Mouse (Mus musculus) limb, embryonic 12.5 days (tissue): Measurements from ENCODE around the gene Nck1. TPM values are rescaled to one million over a fixed set of nuclear protein-coding genes. Genes with fewer than 3 reads are reported as not detected.
A peak's percentile ranks its signal among the peaks of the same experiment; 100 is the strongest.

Experiments
- ATAC-seq: fragments of 200-750 bp; cut with Nextera tagmentation; 2 replicates; pipeline ENCODE4 v1.8.0; 2017; ENCODE audit warnings: low read depth, moderate TSS enrichment; ENCODE audit not compliant: insufficient number of reproducible peaks, insufficient read depth, low FRiP score, low TSS enrichment
- H3K27ac ChIP-seq: fragments of 300-500 bp; sonication (generic); 2 replicates; pipeline ENCODE4 v1.5.1; 2016; ENCODE audit warnings: mild to moderate bottlenecking, moderate library complexity
- H3K27me3 ChIP-seq: fragments of 300-500 bp; sonication (generic); 2 replicates; pipeline ENCODE4 v1.6.1; 2016; ENCODE audit warnings: mild to moderate bottlenecking, moderate library complexity
- H3K36me3 ChIP-seq: fragments of 300-500 bp; sonication (generic); 2 replicates; pipeline ENCODE4 v1.6.1; 2016; ENCODE audit warnings: mild to moderate bottlenecking, moderate library complexity
- H3K4me1 ChIP-seq: fragments of 300-500 bp; sonication (generic); replicated peaks from 2 replicates; pipeline ENCODE4 v1.6.1; 2016
- H3K4me2 ChIP-seq: fragments of 300-500 bp; sonication (generic); 2 replicates; pipeline ENCODE4 v1.6.1; 2016; ENCODE audit warnings: mild to moderate bottlenecking, moderate library complexity
- H3K4me3 ChIP-seq: fragments of 300-500 bp; sonication (generic); replicated peaks from 2 replicates; pipeline ENCODE4 v1.5.1; 2016; ENCODE audit warnings: mild to moderate bottlenecking
- H3K9ac ChIP-seq: fragments of 300-500 bp; sonication (generic); replicated peaks from 2 replicates; pipeline ENCODE4 v1.6.1; 2016; ENCODE audit warnings: mild to moderate bottlenecking, moderate library complexity
- H3K9me3 ChIP-seq: fragments of 300-500 bp; sonication (generic); 2 replicates; pipeline ENCODE4 v1.6.1; 2016; ENCODE audit warnings: mild to moderate bottlenecking, moderate library complexity
- WGBS: fragments of 180-500 bp; shearing (Covaris S2); methylation state at CpG from one replicate; pipeline ENCODE4 v1.1.7; 2016; 5-methylcytosine and 5-hydroxymethylcytosine counted together
- polyA plus RNA-seq: library from polyadenylated mRNA; unstranded; fragments of >200 nt; fragmentation: Nextera tagmentation; extraction: Ambion mirVana; gene quantifications from 2 replicates; pipeline ENCODE4 v1.2.1, GENCODE M21; 2016

Nck1 gene
- polyA plus RNA-seq, 1 experiment from 2014 or later, result 70.2 TPM

GRCm38 (mm10) chr9:100468151-100468550, 77.8 kb downstream of the Nck1 start:
- Histone ChIP-seq H3K4me1 (0 out of 2 replicates have a peak, but pooled peaks cover 5% of the 10 kb centered on the region), H3K27me3 (no peaks in the 10 kb centered on the region), H3K9me3 (no peaks in the 10 kb centered on the region), H3K36me3 (no peaks in the 10 kb centered on the region; the same call in 1 of the 2 replicates), H3K27ac (no peak overlapping the region), H3K9ac (no peak overlapping the region), H3K4me3 (no peak overlapping the region), H3K4me2 (no peak overlapping the region)
- no peak for ATAC-seq
- 93% methylated on average over 8 of the region's 8 CpGs for whole genome bisulfite sequencing

- no peaks in the 10 kb centered on the region for H3K27me3 ChIP-seq
- no peaks in the 10 kb centered on the region for H3K9me3 ChIP-seq
- H3K4me2 ChIP-seq, result no peak overlapping the region
- no peak overlapping the region for H3K4me3 ChIP-seq
- no peaks in the 10 kb centered on the region; the same call in 1 of the 2 replicates for H3K36me3 ChIP-seq
- WGBS, result 95% methylated on average over 7 of the region's 7 CpGs
- no peak overlapping the region for H3K27ac ChIP-seq
- H3K9ac ChIP-seq, result no peak overlapping the region
- H3K4me1 ChIP-seq, result 0 out of 2 replicates have a peak, but pooled peaks cover 5% of the 10 kb centered on the region
- no peak for ATAC-seq
Observed at GRCm38 (mm10) chr9:100467653-100468052, 78.3 kb downstream of the Nck1 start.

GRCm38 (mm10) chr9:100466743-100467142, 79.2 kb downstream of the Nck1 start:
- no peak overlapping the region for H3K27ac ChIP-seq
- ATAC-seq, result no peak

GRCm38 (mm10) chr9:100465988-100466387, 79.9 kb downstream of the Nck1 start:
- Histone ChIP-seq H3K9me3 (no peaks in the 10 kb centered on the region), H3K4me2 (no peak overlapping the region), H3K4me3 (no peak overlapping the region), H3K4me1 (0 out of 2 replicates have a peak, but pooled peaks cover 3% of the 10 kb centered on the region), H3K9ac (no peak overlapping the region), H3K27ac (no peak overlapping the region), H3K36me3 (no peaks in the 10 kb centered on the region; the same call in 1 of the 2 replicates), H3K27me3 (no peaks in the 10 kb centered on the region)
- 94% methylated on average over 9 of the region's 9 CpGs for WGBS
- ATAC-seq, result no peak

More at GRCm38 (mm10) chr9:100466743-100467142, 79.2 kb downstream of the Nck1 start:
- Histone ChIP-seq H3K4me3 (no peak overlapping the region), H3K4me1 (0 out of 2 replicates have a peak, but pooled peaks cover 5% of the 10 kb centered on the region), H3K9me3 (no peaks in the 10 kb centered on the region), H3K9ac (no peak overlapping the region), H3K27me3 (no peaks in the 10 kb centered on the region), H3K4me2 (no peak overlapping the region), H3K36me3 (no peaks in the 10 kb centered on the region; the same call in 1 of the 2 replicates)
- 84% methylated on average over 3 of the region's 3 CpGs for WGBS

GRCm38 (mm10) chr9:100465380-100465779, 80.6 kb downstream of the Nck1 start:
- ATAC-seq, result no peak
- no peaks in the 10 kb centered on the region for H3K27me3 ChIP-seq
- H3K4me1 ChIP-seq, result no peaks in the 10 kb centered on the region
- no peak overlapping the region for H3K4me3 ChIP-seq
- H3K9me3 ChIP-seq, result no peaks in the 10 kb centered on the region
- H3K9ac ChIP-seq, result no peak overlapping the region
- H3K27ac ChIP-seq, result no peak overlapping the region
- no peak overlapping the region for H3K4me2 ChIP-seq
- WGBS, result 95% methylated on average over 5 of the region's 5 CpGs
- peaks cover 1% of the 10 kb centered on the region; the same call in 1 of the 2 replicates for H3K36me3 ChIP-seq

GRCm38 (mm10) chr9:100463771-100464170, 82.2 kb downstream of the Nck1 start:
- Histone ChIP-seq H3K9me3 (no peaks in the 10 kb centered on the region), H3K27me3 (no peaks in the 10 kb centered on the region), H3K9ac (no peak overlapping the region), H3K4me1 (no peaks in the 10 kb centered on the region), H3K4me3 (no peak overlapping the region), H3K27ac (no peak overlapping the region), H3K4me2 (no peak overlapping the region), H3K36me3 (peaks cover 6% of the 10 kb centered on the region; the same call in 1 of the 2 replicates)
- WGBS, result 72% methylated on average over 2 of the region's 2 CpGs
- ATAC-seq, result no peak

- no peak overlapping the region for H3K4me3 ChIP-seq
- no peak overlapping the region for H3K27ac ChIP-seq
- H3K4me1 ChIP-seq, result no peaks in the 10 kb centered on the region
- H3K9ac ChIP-seq, result no peak overlapping the region
- H3K36me3 ChIP-seq, result peaks cover 13% of the 10 kb centered on the region; the same call in 1 of the 2 replicates
- H3K9me3 ChIP-seq, result no peaks in the 10 kb centered on the region
- no peaks in the 10 kb centered on the region for H3K27me3 ChIP-seq
- 88% methylated on average over 4 of the region's 4 CpGs for WGBS
- no peak for ATAC-seq
- H3K4me2 ChIP-seq, result no peak overlapping the region
Observed at GRCm38 (mm10) chr9:100462098-100462497, 83.8 kb downstream of the Nck1 start.

- ATAC-seq, result no peak
- 90% methylated on average over 9 of the region's 9 CpGs for WGBS
Observed at GRCm38 (mm10) chr9:100461671-100462070, 84.3 kb downstream of the Nck1 start.

GRCm38 (mm10) chr9:100460203-100460602, 85.7 kb downstream of the Nck1 start:
- Histone ChIP-seq H3K9ac (no peak overlapping the region), H3K4me2 (no peak overlapping the region), H3K36me3 (peaks cover 13% of the 10 kb centered on the region; the same call in 1 of the 2 replicates), H3K27me3 (peaks cover 2% of the 10 kb centered on the region; the same call in 1 of the 2 replicates), H3K4me1 (no peaks in the 10 kb centered on the region), H3K4me3 (no peak overlapping the region), H3K9me3 (no peaks in the 10 kb centered on the region), H3K27ac (no peak overlapping the region)
- ATAC-seq, result no peak
- WGBS, result 91% methylated on average over 9 of the region's 9 CpGs

More at GRCm38 (mm10) chr9:100461671-100462070, 84.3 kb downstream of the Nck1 start:
- Histone ChIP-seq H3K36me3 (peaks cover 13% of the 10 kb centered on the region; the same call in 1 of the 2 replicates), H3K27me3 (no peaks in the 10 kb centered on the region), H3K4me2 (no peak overlapping the region), H3K27ac (no peak overlapping the region), H3K9me3 (no peaks in the 10 kb centered on the region), H3K4me1 (no peaks in the 10 kb centered on the region), H3K4me3 (no peak overlapping the region), H3K9ac (no peak overlapping the region)

- ATAC-seq, result no peak
- WGBS, result 76% methylated on average over 17 of the region's 17 CpGs
- no peak overlapping the region for H3K4me3 ChIP-seq
Observed at GRCm38 (mm10) chr9:100457971-100458681, 87.8 kb downstream of the Nck1 start.

GRCm38 (mm10) chr9:100454664-100454993, 91.3 kb downstream of the Nck1 start:
- H3K4me1 ChIP-seq, result no peaks in the 10 kb centered on the region; the same call in none of the 2 replicates
- 21% methylated on average over 9 of the region's 9 CpGs for WGBS
- H3K27me3 ChIP-seq, result peaks cover 2% of the 10 kb centered on the region; the same call in 1 of the 2 replicates
- H3K36me3 ChIP-seq, result peaks cover 9% of the 10 kb centered on the region; the same call in 1 of the 2 replicates
- ATAC-seq, result no peak
- H3K9ac ChIP-seq, result peak overlapping the region; percentile 47; the same call in 1 of the 2 replicates
- H3K4me2 ChIP-seq, result peak overlapping the region; percentile 65
- no peaks in the 10 kb centered on the region for H3K9me3 ChIP-seq
- peak overlapping the region; percentile 35 for H3K4me3 ChIP-seq
- no peak overlapping the region for H3K27ac ChIP-seq

More at GRCm38 (mm10) chr9:100457971-100458681, 87.8 kb downstream of the Nck1 start:
- Histone ChIP-seq H3K27ac (no peak overlapping the region), H3K9ac (no peak overlapping the region), H3K9me3 (no peaks in the 10 kb centered on the region), H3K4me2 (no peak overlapping the region), H3K27me3 (peaks cover 2% of the 10 kb centered on the region; the same call in 1 of the 2 replicates), H3K36me3 (peaks cover 13% of the 10 kb centered on the region; the same call in 1 of the 2 replicates), H3K4me1 (no peaks in the 10 kb centered on the region; the same call in none of the 2 replicates)
